Mouse (Mus musculus) common myeloid progenitor, adult 5-6 weeks (primary cell): ENCODE measurements at regions not wholly inside any gene's neighbourhood (a gene's known extent, or its start where the extent isn't known, plus 50 kb on each side); places are given as distances from the start of the nearest gene placed in this dataset.
A peak's percentile ranks its signal among the peaks of the same experiment; 100 is the strongest.
"Not testable (repeated sequence)": the region's sequence is repeated elsewhere in the genome, so short reads cannot be mapped to it uniquely, and the experiment has no call there.

Source experiments
- ATAC-seq: replicated peaks from 2 replicates; pipeline ENCODE4 v1.8.0; 2016; ENCODE audit warnings: low read depth, mild to moderate bottlenecking, moderate TSS enrichment, inconsistent platforms; ENCODE audit not compliant: poor library complexity, severe bottlenecking

DNA sequence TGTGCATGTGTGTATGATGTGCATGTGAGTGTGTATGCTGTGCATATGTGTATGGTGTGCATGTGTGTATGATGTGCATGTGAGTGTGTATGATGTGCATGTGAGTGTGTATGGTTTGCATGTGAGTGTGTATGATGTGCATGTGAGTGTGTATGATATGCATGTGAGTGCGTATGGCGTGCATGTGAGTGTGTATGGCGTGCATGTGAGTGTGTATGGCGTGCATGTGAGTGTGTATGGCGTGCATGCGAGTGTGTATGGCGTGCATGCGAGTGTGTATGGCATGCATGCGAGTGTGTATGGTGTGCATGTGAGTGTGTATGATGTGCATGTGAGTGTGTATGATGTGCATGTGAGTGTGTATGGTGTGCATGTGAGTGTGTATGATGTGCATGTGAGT, 103.2 kb upstream of the Nudt7 start:
- ATAC-seq: not testable (repeated sequence)

DNA sequence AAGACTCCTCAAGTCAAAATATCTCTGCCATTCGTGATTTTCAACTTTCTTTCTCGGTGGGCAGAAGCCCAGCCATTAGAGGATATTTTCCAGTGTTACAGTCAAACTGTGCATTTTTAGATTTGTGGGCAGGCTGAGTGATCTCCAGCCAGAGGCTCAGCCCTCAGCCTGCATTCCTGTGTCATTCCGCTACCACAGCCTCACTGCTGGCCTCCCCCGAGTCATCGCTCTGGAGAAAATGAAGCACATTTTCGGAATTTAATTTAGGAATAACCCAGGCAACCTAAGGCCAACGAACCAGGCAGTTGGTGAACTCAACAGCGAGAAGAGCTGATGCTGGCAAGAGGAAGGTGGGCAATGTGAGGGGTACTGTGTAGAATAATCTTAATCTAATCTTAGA, 80.9 kb upstream of the Nudt7 start:
- ATAC-seq: no peak

DNA sequence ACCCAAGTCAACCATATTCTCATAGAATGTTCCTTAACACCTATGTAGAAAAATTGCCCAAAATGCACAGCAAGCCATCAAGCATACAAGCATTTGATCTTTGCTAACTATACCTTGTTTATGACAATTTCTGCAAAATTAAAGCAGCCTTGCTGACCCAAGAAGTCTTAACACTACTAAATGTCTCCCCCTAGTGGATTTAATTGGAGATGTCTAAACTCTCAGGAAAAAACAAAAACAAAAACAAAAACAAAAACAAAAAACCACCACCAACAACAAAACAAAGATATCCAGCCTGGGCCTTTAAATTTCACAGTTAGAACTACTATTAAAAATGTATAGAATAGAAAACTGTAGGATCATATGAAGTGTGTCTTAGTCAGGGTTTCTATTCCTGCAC, 69.8 kb upstream of the Nudt7 start:
- no peak for ATAC-seq

DNA sequence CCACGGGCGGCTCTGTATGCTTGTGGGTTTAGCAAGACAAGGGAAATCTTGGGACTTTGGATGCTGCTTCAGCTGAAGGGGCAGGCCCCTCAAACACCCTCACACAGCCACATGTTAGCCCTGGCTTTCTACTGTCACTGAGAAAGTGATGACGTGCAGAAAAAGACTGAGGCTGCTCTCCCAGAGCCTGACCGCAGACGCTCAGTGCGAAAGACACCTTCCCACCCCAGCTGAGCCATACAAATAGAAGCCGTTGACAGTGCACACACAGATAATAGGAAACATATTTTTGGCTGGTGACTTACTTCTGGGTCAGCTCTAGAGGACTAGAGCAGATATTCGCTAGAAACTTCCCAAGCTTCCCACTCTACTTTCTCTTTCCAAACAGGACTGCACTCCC, 61.0 kb upstream of the Nudt7 start:
- ATAC-seq: no peak

DNA sequence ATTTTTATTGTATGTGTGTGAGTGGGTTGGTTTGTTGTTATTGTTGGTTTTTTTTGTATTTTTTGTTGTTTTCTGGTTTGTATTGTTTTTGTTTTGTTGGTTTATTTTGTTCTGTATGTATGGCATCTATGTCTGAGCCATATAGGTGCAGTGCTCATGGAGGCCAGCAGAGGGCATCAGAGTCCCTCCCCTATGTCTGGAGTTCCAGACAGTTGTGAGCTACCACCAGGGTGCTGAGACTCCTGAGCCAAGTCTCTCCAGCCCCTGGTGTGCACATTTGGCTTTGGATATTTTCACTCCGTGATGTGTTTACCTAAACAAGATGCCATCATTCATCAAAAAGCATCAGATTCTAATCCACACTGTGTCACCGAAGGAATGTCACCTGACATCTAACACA, 59.2 kb upstream of the Nudt7 start:
- peak; percentile 74 for ATAC-seq

DNA sequence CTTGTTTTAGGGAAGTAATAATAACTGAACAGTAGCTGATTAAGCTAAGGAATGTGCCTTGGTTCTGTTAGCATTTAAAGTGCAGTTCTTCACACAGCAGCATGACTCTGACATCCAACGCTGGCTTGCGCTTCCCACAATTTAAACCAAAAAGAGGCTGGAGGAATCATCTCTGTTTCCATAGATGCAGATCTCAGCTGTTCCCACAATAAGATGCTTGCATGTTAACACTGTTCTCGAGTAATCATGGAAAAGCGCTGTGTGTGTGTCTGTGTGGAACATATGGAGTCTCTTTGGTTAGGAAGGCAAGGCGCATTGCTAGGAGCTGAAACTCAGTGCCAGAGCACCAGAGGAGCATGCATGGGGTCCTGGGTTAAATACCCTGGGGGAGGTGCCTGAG, 56.7 kb upstream of the Nudt7 start:
- ATAC-seq: no peak

DNA sequence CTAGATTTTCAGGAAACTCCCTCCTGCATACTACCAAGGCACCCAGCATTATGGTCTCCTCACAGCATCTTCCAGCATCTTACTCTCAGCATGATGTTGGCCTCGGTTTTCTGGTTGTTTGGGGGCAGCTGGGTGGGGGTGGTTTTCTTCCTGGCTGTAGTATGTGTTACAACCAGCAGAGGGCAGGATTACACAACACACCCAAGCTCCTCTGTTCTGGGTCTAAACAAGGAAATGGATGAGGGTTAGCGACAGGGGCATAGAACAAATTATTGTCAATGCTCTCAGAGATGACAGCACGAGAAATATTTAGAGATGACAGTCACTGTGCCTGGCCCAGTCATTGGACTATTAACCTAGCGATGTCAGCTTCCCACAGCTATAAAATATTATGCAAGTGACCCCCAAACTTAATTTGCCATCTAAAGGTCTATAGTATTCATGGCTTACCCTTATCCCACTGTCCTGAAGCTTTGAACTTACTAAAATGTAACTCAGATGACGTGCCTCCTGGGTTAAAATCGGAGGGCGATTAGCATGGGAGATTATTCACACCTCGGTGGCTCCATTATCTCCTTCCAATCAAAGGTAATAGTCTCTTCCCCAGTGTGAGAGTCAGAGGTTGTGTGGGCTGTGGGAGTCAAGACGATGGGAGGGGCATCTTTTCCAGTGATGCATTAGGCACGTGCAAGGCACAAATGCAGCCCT, 52.2 kb upstream of the Nudt7 start:
- peak; percentile 91 for ATAC-seq

DNA sequence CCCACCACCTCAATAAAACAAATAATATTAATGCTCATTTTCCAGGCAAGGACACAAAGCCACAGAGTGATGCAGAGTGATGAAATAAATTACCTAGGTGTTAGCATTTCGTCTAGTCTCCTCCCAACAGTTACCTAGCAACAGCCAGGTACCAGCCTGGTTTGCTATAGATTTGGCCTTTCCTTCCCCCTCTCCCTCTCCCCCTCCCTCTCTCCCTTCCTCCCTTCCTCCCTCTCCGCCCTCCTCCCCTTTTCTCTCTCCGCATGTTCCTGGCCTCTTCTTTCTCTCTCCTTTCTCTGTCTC, 51.6 kb upstream of the Nudt7 start:
- ATAC-seq: no peak
